Mouse (Mus musculus): ENCODE measurements around the gene Chst10. TPM values are rescaled to one million over a fixed set of nuclear protein-coding genes. Genes with fewer than 3 reads are reported as not detected.

Chst10 gene
- 10 to 100 TPM; 71.1 to 76.5 TPM for total RNA-seq (2021)
- long read RNA-seq, experiment 1, full-length matches to known transcripts: 89 of 117 reads
- long read RNA-seq, experiment 1, partial matches to known transcripts: 15 of 117 reads
- long read RNA-seq, experiment 1, other reads (novel, unspliced or antisense): 13 of 117 reads
- long read RNA-seq, experiment 2, transcript Chst10-201 (7 exons, 2,975 nt): major isoform, 75 of 93 reads
- long read RNA-seq, experiment 2, partial matches to known transcripts: 4 of 93 reads
- long read RNA-seq, experiment 2, other reads (novel, unspliced or antisense): 14 of 93 reads

- DNase-seq (ENCODE audit: low spot score in 2 of 2): peak; percentile 74 to 91
These were observed at the start of gene Chst10 for GRCm38 (mm10) chr1:38897431-38898248. TSS of gene Chst10 (minus strand) at chr1:38898161.

- DNase-seq (ENCODE audit: low spot score in 2 of 2): no peak
These were observed 41.6 kb upstream of the Chst10 start for GRCm38 (mm10) chr1:38939608-38940007.

GRCm38 (mm10) chr1:38938849-38939248 lies 40.9 kb upstream of the Chst10 start, which contains the start of gene Nms:
TSS of gene Nms (plus strand) at chr1:38939149.
- no peak for DNase-seq (ENCODE audit: low spot score in 2 of 2)

GRCm38 (mm10) chr1:38936780-38937179 lies 38.8 kb upstream of the Chst10 start:
- DNase-seq (ENCODE audit: low spot score in 2 of 2): peak; percentile 18 to 43

GRCm38 (mm10) chr1:38934668-38935067 lies 36.7 kb upstream of the Chst10 start:
- peak; percentile 12 to 33 for DNase-seq (ENCODE audit: low spot score in 2 of 2)

GRCm38 (mm10) chr1:38930767-38931166 lies 32.8 kb upstream of the Chst10 start:
- DNase-seq (ENCODE audit: low spot score in 2 of 2): peak; percentile 25 to 33

- peak; percentile 8 to 13 for DNase-seq (ENCODE audit: low spot score in 2 of 2)
These were observed 31.5 kb upstream of the Chst10 start for GRCm38 (mm10) chr1:38929468-38929867.

- no peak for DNase-seq (ENCODE audit: low spot score in 2 of 2)
These were observed 31.0 kb upstream of the Chst10 start for GRCm38 (mm10) chr1:38928996-38929395.

DNA sequence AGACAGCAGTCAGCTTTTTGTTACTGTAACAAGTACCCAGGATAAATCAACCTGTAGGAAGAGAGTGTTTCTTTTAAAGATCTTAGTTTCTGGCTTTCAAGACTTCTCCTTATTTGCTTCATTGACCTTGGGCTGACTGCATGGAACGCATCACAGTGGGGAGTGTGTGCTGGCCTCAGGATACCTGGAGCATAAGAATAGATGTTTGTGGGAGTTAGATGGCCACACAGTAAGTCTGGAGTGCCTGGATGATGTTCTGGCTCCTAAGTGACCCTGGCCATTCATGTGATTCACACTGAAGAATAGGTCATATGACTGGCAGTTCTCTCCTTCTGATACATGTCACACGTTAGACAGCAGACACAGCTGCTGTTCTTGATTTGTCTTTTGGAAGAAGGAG lies 6.0 kb upstream of the Chst10 start:
- DNase-seq (ENCODE audit: low spot score in 2 of 2): no peak

GRCm38 (mm10) chr1:38902571-38902970 lies 4.6 kb upstream of the Chst10 start:
- DNase-seq (ENCODE audit: low spot score in 2 of 2): no peak

GRCm38 (mm10) chr1:38893081-38893480 lies 4.9 kb downstream of the Chst10 start:
- no peak for DNase-seq (ENCODE audit: low spot score in 2 of 2)

DNA sequence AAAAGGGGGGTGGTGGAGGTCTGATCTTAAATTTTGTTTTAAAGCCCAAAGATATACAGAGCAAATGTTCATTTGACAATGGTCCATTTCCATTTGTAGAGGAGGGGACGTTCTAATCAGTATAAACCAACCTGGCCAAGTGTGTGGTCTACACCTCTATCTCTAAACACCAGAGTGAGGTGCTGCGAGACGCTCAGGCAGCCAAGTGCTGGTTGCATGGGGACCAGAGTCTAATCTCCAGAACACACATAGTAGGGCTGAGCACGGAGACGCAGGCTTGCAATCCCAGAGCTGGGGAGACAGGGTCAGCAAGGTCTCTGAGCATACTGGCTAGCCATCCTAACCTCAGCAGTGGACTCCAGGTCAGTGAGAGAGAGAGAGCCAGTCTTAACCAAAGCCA lies 6.5 kb downstream of the Chst10 start:
- DNase-seq (ENCODE audit: low spot score in 2 of 2): no peak

- no peak for DNase-seq (ENCODE audit: low spot score in 2 of 2)
These were observed 9.2 kb downstream of the Chst10 start for GRCm38 (mm10) chr1:38888803-38889202.

DNA sequence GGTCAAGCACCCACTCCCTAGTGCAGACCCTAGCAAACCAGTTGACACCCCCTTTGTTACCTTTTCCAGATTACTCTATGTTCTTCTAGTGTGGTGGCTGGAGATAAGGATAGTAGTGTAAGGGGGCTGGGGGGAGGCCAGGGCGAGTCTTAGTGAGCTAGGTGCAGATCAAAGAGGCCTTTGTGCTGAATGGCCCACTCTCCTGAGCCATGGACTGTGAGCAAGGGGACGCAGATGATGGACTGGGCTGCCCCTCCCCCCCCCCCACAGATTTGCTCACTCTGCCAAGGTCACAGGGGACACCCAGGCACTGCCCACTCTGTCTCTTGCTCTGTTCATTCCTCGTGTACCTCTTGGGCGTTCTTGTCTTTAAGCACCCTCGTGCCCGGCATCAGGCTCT lies 10.9 kb downstream of the Chst10 start:
- DNase-seq (ENCODE audit: low spot score in 2 of 2): no peak

GRCm38 (mm10) chr1:38886602-38887001 lies 11.4 kb downstream of the Chst10 start:
- DNase-seq (ENCODE audit: low spot score in 2 of 2): no peak

DNA sequence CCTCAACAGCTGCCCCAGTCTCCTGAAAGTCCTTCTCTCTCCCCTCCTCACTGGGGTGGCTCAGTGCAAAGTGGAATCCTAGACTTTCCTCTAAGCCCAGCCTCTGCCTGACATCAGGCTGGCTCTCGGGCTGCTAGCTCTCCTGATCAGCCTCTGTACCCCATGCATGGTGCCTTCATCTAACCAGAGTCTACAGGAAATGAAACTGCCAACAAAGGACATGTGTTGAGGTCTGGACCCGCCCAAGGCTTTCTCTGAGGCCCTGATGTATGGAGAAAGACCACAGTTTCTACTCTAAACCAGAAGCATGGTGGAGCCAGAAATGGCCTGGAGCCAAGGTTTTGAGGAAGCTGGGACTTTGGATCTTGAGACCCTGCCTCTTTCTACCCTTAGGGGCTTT lies 12.0 kb downstream of the Chst10 start:
- DNase-seq (ENCODE audit: low spot score in 2 of 2): no peak

- no peak for DNase-seq (ENCODE audit: low spot score in 2 of 2)
These were observed 14.2 kb downstream of the Chst10 start for GRCm38 (mm10) chr1:38883766-38884165.

- DNase-seq (ENCODE audit: low spot score in 2 of 2): no peak
These were observed 15.2 kb downstream of the Chst10 start for GRCm38 (mm10) chr1:38882746-38883145.

- no peak for DNase-seq (ENCODE audit: low spot score in 2 of 2)
These were observed 16.6 kb downstream of the Chst10 start for GRCm38 (mm10) chr1:38881366-38881765.

GRCm38 (mm10) chr1:38876671-38877382 lies 21.1 kb downstream of the Chst10 start:
- DNase-seq (ENCODE audit: low spot score in 2 of 2): no peak

- no peak for DNase-seq (ENCODE audit: low spot score in 2 of 2)
These were observed 24.1 kb downstream of the Chst10 start for GRCm38 (mm10) chr1:38873911-38874310.

DNA sequence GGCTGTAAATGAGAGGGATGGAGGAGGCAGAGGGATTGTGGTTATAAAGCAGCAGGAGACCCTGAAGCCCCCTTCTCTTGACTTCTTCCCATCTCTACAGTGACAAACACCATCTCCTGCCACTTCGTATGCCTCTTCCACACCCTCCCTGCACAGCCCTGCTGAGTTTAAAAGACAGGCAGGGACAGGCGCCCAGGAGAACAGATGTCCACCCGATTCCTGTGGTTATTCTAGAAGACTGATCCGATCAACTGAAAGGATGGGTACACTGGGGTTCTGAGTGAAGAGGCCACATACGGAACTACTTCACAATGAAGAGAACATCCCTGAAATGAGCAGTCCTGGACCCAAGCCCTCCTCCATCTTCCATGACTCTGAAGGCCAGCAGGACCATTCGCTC lies 26.1 kb downstream of the Chst10 start:
- DNase-seq (ENCODE audit: low spot score in 2 of 2): no peak

Data from left cerebral cortex, adult 18-20 months (tissue).